Mouse (Mus musculus) induced T-regulatory cell, adult 2 months (primary cell): ENCODE measurements at regions not wholly inside any gene's neighbourhood (a gene's known extent, or its start where the extent isn't known, plus 50 kb on each side); places are given as distances from the start of the nearest gene placed in this dataset.

Source experiments
- DNase-seq: peaks from one replicate; pipeline ENCODE4 v3.0.0-alpha.2; 2012; ENCODE audit warnings: low read depth

GRCm38 (mm10) chr15:60993971-60994690, 71.3 kb upstream of the A1bg start:
- no peak for DNase-seq

- no peak for DNase-seq
Observed at GRCm38 (mm10) chr15:60993394-60993793, 70.6 kb upstream of the A1bg start.

- no peak for DNase-seq
Observed at GRCm38 (mm10) chr15:60982576-60982975, 59.8 kb upstream of the A1bg start.
